In the genomic region with DNA sequence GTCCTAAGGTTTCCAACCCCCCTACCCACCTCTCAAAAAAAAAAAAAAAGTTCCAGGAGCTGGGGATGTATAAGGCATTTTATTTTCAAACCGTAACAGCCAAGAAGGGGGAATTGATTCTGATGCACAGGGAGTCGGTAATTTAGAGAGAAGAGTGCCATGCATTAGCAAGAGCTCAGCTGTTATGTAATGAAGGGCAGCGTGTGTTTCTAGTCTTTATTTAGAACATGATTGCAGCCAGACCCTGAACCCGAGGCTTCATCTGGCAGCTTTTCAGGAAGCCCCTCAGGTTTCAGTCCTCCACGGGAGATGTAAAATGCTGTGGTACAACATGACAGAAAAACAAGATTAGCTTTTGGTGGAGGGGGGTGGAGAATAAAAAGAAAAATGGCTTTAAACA, we compare ENCODE assay signal across 22 mouse cellular contexts.
"Had no signal": no experiment of that assay in that cellular context is flagged by ENCODE, and none has a peak within 500 bp of the region (broad histone marks: within the 10 kb centered on the region; RNA-seq: fewer than 3 reads in every experiment).

No protein-coding gene starts in this region.

- ATAC-seq: liver, embryonic 12.5 days; midbrain, embryonic 13.5 days; midbrain, embryonic 16.5 days had no signal

- H3K4me3 ChIP-seq: kidney, embryonic 15.5 days; limb, embryonic 10.5 days; limb, embryonic 13.5 days; liver, embryonic 12.5 days; liver, embryonic 15.5 days; lung, embryonic 15.5 days; megakaryocyte, embryonic 14.5 days; midbrain, embryonic 10.5 days; midbrain, embryonic 13.5 days; myocyte; stomach, embryonic 15.5 days had no signal

- H3K9me3 ChIP-seq: kidney, embryonic 15.5 days; limb, embryonic 10.5 days; limb, embryonic 13.5 days; liver, embryonic 12.5 days; liver, embryonic 15.5 days; lung, embryonic 15.5 days; megakaryocyte, embryonic 14.5 days; midbrain, embryonic 10.5 days; midbrain, embryonic 13.5 days; stomach, embryonic 15.5 days had no signal

- DNase-seq: kidney, postnatal 10 days; kidney, postnatal 36 days; liver; lung, adult 18-20 months; lung, postnatal 10 days; lung, postnatal 36 days; right cerebral cortex, adult 18-20 months; right cerebral cortex, postnatal 25 days; spleen, adult 18-20 months; thymus, postnatal 25 days had no signal

- H3K27me3 ChIP-seq: kidney, embryonic 15.5 days; limb, embryonic 13.5 days; liver, embryonic 15.5 days; lung, embryonic 15.5 days; midbrain, embryonic 13.5 days; stomach, embryonic 15.5 days had no signal

- H3K36me3 ChIP-seq: kidney, embryonic 15.5 days; limb, embryonic 10.5 days; limb, embryonic 13.5 days; liver, embryonic 12.5 days; liver, embryonic 15.5 days; lung, embryonic 15.5 days; midbrain, embryonic 10.5 days; midbrain, embryonic 13.5 days; stomach, embryonic 15.5 days had no signal

- H3K4me2 ChIP-seq: kidney, embryonic 15.5 days; limb, embryonic 13.5 days; liver, embryonic 12.5 days; liver, embryonic 15.5 days; lung, embryonic 15.5 days; midbrain, embryonic 13.5 days; stomach, embryonic 15.5 days had no signal

- H3K9ac ChIP-seq: kidney, embryonic 15.5 days; limb, embryonic 13.5 days; liver, embryonic 12.5 days; liver, embryonic 15.5 days; lung, embryonic 15.5 days; midbrain, embryonic 13.5 days; stomach, embryonic 15.5 days had no signal

- H3K4me1 ChIP-seq: kidney, embryonic 15.5 days; liver, embryonic 12.5 days; liver, embryonic 15.5 days; megakaryocyte, embryonic 14.5 days; stomach, embryonic 15.5 days had no signal

- H3K27ac ChIP-seq: kidney, embryonic 15.5 days; limb, embryonic 10.5 days; limb, embryonic 13.5 days; liver, embryonic 12.5 days; liver, embryonic 15.5 days; lung, embryonic 15.5 days; midbrain, embryonic 10.5 days; midbrain, embryonic 13.5 days; stomach, embryonic 15.5 days had no signal
